Mouse (Mus musculus): ENCODE data around the gene Prmt9. TPM values are rescaled to one million over a fixed set of nuclear protein-coding genes. Genes with fewer than 3 reads are reported as not detected.
A peak's percentile ranks its signal among the peaks of the same experiment; 100 is the strongest.

Gene Prmt9
- polyA plus RNA-seq, 1 experiment from 2014 or later, result 19.6 TPM

- Histone ChIP-seq H3K4me1 (no peaks in the 10 kb centered on the region), H3K9ac (no peak overlapping the region), H3K27ac (no peak overlapping the region), H3K36me3 (replicated peaks) (no peaks in the 10 kb centered on the region), H3K4me2 (no peak overlapping the region), H3K9me3 (no peaks in the 10 kb centered on the region), H3K27me3 (0 out of 2 replicates have a peak, but pooled peaks cover 3% of the 10 kb centered on the region), H3K4me3 (replicated peaks) (no peak overlapping the region)
- no peak; the same call in 1 of the 2 replicates for ATAC-seq (ENCODE audit: low FRiP score)
- WGBS, result 79% methylated on average over 2 of the region's 2 CpGs
These were observed 68.7 kb downstream of the Prmt9 start for GRCm38 (mm10) chr8:77617916-77618315.

GRCm38 (mm10) chr8:77623677-77624209 is 74.5 kb downstream of the Prmt9 start:
- ATAC-seq (ENCODE audit: low FRiP score), result no peak
- no peak overlapping the region for H3K27ac ChIP-seq
- no peaks in the 10 kb centered on the region for H3K36me3 ChIP-seq (replicated peaks)
- H3K9me3 ChIP-seq, result no peaks in the 10 kb centered on the region
- H3K9ac ChIP-seq, result no peak overlapping the region
- 72% methylated on average over 7 of the region's 7 CpGs for WGBS
- H3K4me1 ChIP-seq, result no peaks in the 10 kb centered on the region
- H3K4me3 ChIP-seq (replicated peaks), result no peak overlapping the region
- H3K27me3 ChIP-seq, result no peaks in the 10 kb centered on the region
- H3K4me2 ChIP-seq, result no peak overlapping the region

GRCm38 (mm10) chr8:77629858-77630537 is 80.8 kb downstream of the Prmt9 start:
- Histone ChIP-seq H3K27me3 (no peaks in the 10 kb centered on the region), H3K9ac (no peak overlapping the region), H3K4me1 (peaks cover 4% of the 10 kb centered on the region; the same call in 1 of the 2 replicates), H3K36me3 (replicated peaks) (no peaks in the 10 kb centered on the region), H3K4me2 (no peak overlapping the region), H3K4me3 (replicated peaks) (no peak overlapping the region), H3K9me3 (no peaks in the 10 kb centered on the region), H3K27ac (no peak overlapping the region)
- ATAC-seq (ENCODE audit: low FRiP score), result peak; percentile 87
- WGBS, result 16% methylated on average over 15 of the region's 15 CpGs

GRCm38 (mm10) chr8:77630691-77631090 is 81.5 kb downstream of the Prmt9 start:
- 56% methylated on average over 3 of the region's 3 CpGs for WGBS
- ATAC-seq (ENCODE audit: low FRiP score), result no peak

More at GRCm38 (mm10) chr8:77630691-77631090, 81.5 kb downstream of the Prmt9 start:
- no peak overlapping the region for H3K9ac ChIP-seq
- no peak overlapping the region for H3K4me2 ChIP-seq
- H3K27me3 ChIP-seq, result no peaks in the 10 kb centered on the region
- H3K4me1 ChIP-seq, result peaks cover 4% of the 10 kb centered on the region; the same call in 1 of the 2 replicates
- no peaks in the 10 kb centered on the region for H3K9me3 ChIP-seq
- no peak overlapping the region for H3K4me3 ChIP-seq (replicated peaks)
- no peak overlapping the region for H3K27ac ChIP-seq
- no peaks in the 10 kb centered on the region for H3K36me3 ChIP-seq (replicated peaks)

Other genes starting within 250 kb of the Prmt9 start
- 9.7 and 11.4 TPM in 2 replicates for gene Arhgap10, start 31.4 kb upstream of the Prmt9 start, polyA plus RNA-seq (2016; fragmentation: Nextera tagmentation; extraction: Ambion mirVana)
- 55.1 and 56.2 TPM in 2 replicates for gene Tmem184c, start 61.3 kb downstream of the Prmt9 start, polyA plus RNA-seq (2016; fragmentation: Nextera tagmentation; extraction: Ambion mirVana)
- 9.5 and 11.9 TPM in 2 replicates for gene Ednra, start 175.1 kb downstream of the Prmt9 start, polyA plus RNA-seq (2016; fragmentation: Nextera tagmentation; extraction: Ambion mirVana)